Mouse (Mus musculus) forebrain, embryonic 14.5 days (tissue): ENCODE results near the gene Slc9a9. TPM values are rescaled to one million over a fixed set of nuclear protein-coding genes. Genes with fewer than 3 reads are reported as not detected.

Source experiments
- ATAC-seq: fragments of 200-750 bp; cut with Nextera tagmentation; 2 replicates; pipeline ENCODE4 v1.8.0; 2017; ENCODE audit warnings: mild to moderate bottlenecking, moderate library complexity
- DNase-seq: peaks from one replicate; pipeline ENCODE4 v3.0.0-alpha.2; 2015; ENCODE audit warnings: low spot score
- H3K27ac ChIP-seq: fragments of 300-500 bp; sonication (generic); 2 replicates; pipeline ENCODE4 v1.5.1; 2014; ENCODE audit warnings: low read depth, mild to moderate bottlenecking, control low read depth, low read length, moderate library complexity
- H3K27me3 ChIP-seq: fragments of 300-500 bp; sonication (generic); replicated peaks from 2 replicates; pipeline ENCODE4 v1.6.1; 2014; ENCODE audit warnings: low read length, control low read depth, mixed read lengths; ENCODE audit not compliant: control insufficient read depth, insufficient read depth
- H3K36me3 ChIP-seq: fragments of 300-500 bp; sonication (generic); 2 replicates; pipeline ENCODE4 v1.6.1; 2014; ENCODE audit warnings: low read length, control low read depth; ENCODE audit not compliant: control insufficient read depth, insufficient read depth
- H3K4me1 ChIP-seq: fragments of 300-500 bp; sonication (generic); 2 replicates; pipeline ENCODE4 v1.6.1; 2014; ENCODE audit warnings: antibody characterized with exemption, low read length, control low read depth; ENCODE audit not compliant: control insufficient read depth, insufficient read depth
- H3K4me2 ChIP-seq: fragments of 300-500 bp; sonication (generic); 2 replicates; pipeline ENCODE4 v1.6.1; 2014; ENCODE audit warnings: mild to moderate bottlenecking, control low read depth, low read length
- H3K4me3 ChIP-seq: fragments of 300-500 bp; sonication (generic); 2 replicates; pipeline ENCODE4 v1.5.1; 2014; ENCODE audit warnings: low read depth, low read length, control low read depth
- H3K9ac ChIP-seq: fragments of 300-500 bp; sonication (generic); 2 replicates; pipeline ENCODE4 v1.6.1; 2014; ENCODE audit warnings: mild to moderate bottlenecking, low read length, control low read depth, moderate library complexity
- H3K9me3 ChIP-seq: fragments of 300-500 bp; sonication (generic); replicated peaks from 2 replicates; pipeline ENCODE4 v1.6.1; 2016; ENCODE audit warnings: low read length, control low read depth, mixed read lengths; ENCODE audit not compliant: control insufficient read depth
- WGBS: fragments of 180-500 bp; shearing (Covaris S2); extraction: QIAGEN DNeasy Blood & Tissue Kit; methylation state at CpG from one replicate; pipeline ENCODE4 v1.1.7; 2014; 5-methylcytosine and 5-hydroxymethylcytosine counted together
- polyA plus RNA-seq: library from polyadenylated mRNA; unstranded; fragments of >200 nt; fragmentation: Nextera tagmentation; extraction: Ambion mirVana; gene quantifications from 2 replicates; pipeline ENCODE4 v1.2.1, GENCODE M21; 2014

The Slc9a9 gene
- polyA plus RNA-seq, 1 experiment from 2014 or later: 3.7 TPM

- no peak overlapping the region for H3K4me2 ChIP-seq
- no peak overlapping the region for H3K4me3 ChIP-seq
- no peak overlapping the region for H3K9ac ChIP-seq
- DNase-seq (peak; percentile 31), ATAC-seq (peak; percentile 40; the same call in 1 of the 2 replicates)
- H3K27me3 ChIP-seq: no peaks in the 10 kb centered on the region
- 38% methylated on average over 12 of the region's 12 CpGs for whole genome bisulfite sequencing
- H3K4me1 ChIP-seq: no peaks in the 10 kb centered on the region; the same call in 1 of the 2 replicates
- no peaks in the 10 kb centered on the region for H3K36me3 ChIP-seq
- H3K27ac ChIP-seq: no peak overlapping the region
- H3K9me3 ChIP-seq: no peaks in the 10 kb centered on the region
Measured at GRCm38 (mm10) chr9:95113157-95114135, 443.7 kb downstream of the Slc9a9 start.

DNA sequence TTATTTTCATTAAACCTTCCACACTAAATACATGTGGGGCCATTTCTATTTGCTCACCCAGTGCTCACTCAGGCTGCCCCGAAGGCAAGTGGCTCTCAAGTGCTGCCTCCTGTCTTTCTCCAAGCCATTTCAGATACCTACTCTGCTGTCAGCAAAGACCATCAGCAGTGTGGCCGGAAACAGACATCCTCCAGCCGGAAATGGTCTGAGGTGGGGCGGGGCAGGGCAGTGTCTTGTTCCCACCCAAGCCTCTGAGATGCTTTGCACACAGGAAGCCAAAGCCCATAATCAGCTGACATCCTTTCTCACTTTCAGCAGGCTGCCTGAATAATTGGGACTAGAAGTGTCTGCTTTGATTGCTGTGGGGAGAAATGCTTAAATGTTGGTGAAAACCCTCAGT lies 450.4 kb downstream of the Slc9a9 start:
- Histone ChIP-seq H3K9ac (no peak overlapping the region), H3K4me3 (no peak overlapping the region), H3K27ac (no peak overlapping the region), H3K4me1 (no peaks in the 10 kb centered on the region), H3K9me3 (no peaks in the 10 kb centered on the region), H3K4me2 (no peak overlapping the region), H3K27me3 (no peaks in the 10 kb centered on the region), H3K36me3 (no peaks in the 10 kb centered on the region)
- ATAC-seq (no peak), DNase-seq (no peak)
- WGBS: 56% methylated on average over 4 of the region's 4 CpGs

DNA sequence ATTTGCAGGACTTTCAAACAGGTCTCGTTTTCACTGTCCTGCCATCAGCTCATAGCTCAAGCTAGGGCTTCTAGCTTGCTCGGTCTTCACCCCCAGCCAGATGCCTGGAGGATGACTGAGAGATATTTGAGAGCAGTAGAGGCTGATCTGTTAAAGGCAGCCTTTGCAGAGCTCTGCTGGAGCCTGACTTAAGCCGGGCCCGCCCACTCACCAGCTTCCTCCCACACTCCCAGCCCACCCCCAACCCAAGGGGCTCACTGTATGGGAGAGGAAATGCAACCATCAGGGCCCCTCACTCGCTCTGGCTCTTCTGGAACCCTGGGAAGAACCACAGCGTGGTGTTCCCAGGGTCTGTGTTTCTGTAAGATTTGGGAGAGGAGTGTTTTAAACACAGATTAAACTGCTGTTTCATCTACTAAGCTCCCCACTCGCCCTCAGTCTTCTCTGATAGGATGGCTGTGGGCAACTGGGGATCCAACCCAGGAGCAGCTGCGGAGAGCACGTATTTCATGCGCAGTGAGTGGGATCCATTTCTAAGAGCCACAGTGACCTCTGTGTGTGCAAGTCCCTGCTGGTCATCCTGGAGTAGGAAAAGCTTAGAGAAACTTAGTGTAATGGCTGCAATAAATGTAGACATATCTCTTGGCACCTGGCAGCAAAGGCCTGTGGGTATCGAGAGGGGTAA lies 451.6 kb downstream of the Slc9a9 start:
- ATAC-seq: peak; percentile 55; the same call in 1 of the 2 replicates
- Histone ChIP-seq H3K36me3 (no peaks in the 10 kb centered on the region), H3K9me3 (no peaks in the 10 kb centered on the region), H3K27ac (no peak overlapping the region), H3K27me3 (no peaks in the 10 kb centered on the region), H3K4me3 (no peak overlapping the region), H3K4me1 (no peaks in the 10 kb centered on the region), H3K9ac (no peak overlapping the region), H3K4me2 (no peak overlapping the region)
- DNase-seq: no peak
- WGBS: 32% methylated on average over 11 of the region's 11 CpGs

- no peaks in the 10 kb centered on the region for H3K9me3 ChIP-seq
- no peaks in the 10 kb centered on the region for H3K36me3 ChIP-seq
- H3K9ac ChIP-seq: no peak overlapping the region
- 74% methylated on average over 1 of the region's 1 CpGs for WGBS
- ATAC-seq (no peak), DNase-seq (no peak)
- H3K4me3 ChIP-seq: no peak overlapping the region
- H3K4me2 ChIP-seq: no peak overlapping the region
- no peaks in the 10 kb centered on the region for H3K27me3 ChIP-seq
- no peak overlapping the region for H3K27ac ChIP-seq
- no peaks in the 10 kb centered on the region for H3K4me1 ChIP-seq
Measured at GRCm38 (mm10) chr9:95125683-95126082, 456.0 kb downstream of the Slc9a9 start.

- 90% methylated on average over 2 of the region's 2 CpGs for WGBS
- H3K4me2 ChIP-seq: no peak overlapping the region
- H3K36me3 ChIP-seq: no peaks in the 10 kb centered on the region
- no peaks in the 10 kb centered on the region for H3K27me3 ChIP-seq
- DNase-seq: no peak
- H3K4me3 ChIP-seq: no peak overlapping the region
- no peaks in the 10 kb centered on the region for H3K9me3 ChIP-seq
- ATAC-seq: no peak
- no peak overlapping the region for H3K9ac ChIP-seq
- no peaks in the 10 kb centered on the region for H3K4me1 ChIP-seq
- no peak overlapping the region for H3K27ac ChIP-seq
Measured at GRCm38 (mm10) chr9:95127774-95128173, 458.1 kb downstream of the Slc9a9 start.

GRCm38 (mm10) chr9:95149206-95149729 lies 479.6 kb downstream of the Slc9a9 start:
- no peak for DNase-seq
- H3K9ac ChIP-seq: no peak overlapping the region
- H3K4me1 ChIP-seq: no peaks in the 10 kb centered on the region; the same call in 1 of the 2 replicates
- WGBS: 92% methylated on average over 10 of the region's 10 CpGs
- H3K9me3 ChIP-seq: no peaks in the 10 kb centered on the region
- no peak for ATAC-seq
- no peaks in the 10 kb centered on the region for H3K36me3 ChIP-seq
- H3K27ac ChIP-seq: no peak overlapping the region
- H3K27me3 ChIP-seq: no peaks in the 10 kb centered on the region
- no peak overlapping the region for H3K4me2 ChIP-seq
- no peak overlapping the region for H3K4me3 ChIP-seq

DNA sequence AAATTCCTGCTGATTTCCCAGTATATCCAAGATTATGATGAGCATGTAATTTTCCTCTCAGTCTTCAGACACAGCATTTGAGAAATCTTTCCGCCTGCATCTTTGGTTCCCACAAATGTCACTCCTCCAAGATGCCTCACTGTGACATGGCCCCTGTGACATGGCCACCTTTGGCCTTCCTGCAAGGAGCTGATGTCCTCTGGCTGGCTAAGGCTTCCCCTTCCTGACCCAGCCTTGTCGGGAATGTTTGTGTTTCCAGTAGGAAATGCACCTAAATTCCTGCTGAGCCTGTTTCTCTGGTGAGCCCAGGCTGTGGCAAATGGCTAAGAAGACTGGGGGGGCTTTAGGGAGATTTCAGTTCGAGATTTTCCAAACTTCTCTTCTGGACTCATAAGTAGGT lies 480.4 kb downstream of the Slc9a9 start:
- Histone ChIP-seq H3K4me3 (no peak overlapping the region), H3K27me3 (no peaks in the 10 kb centered on the region), H3K9ac (no peak overlapping the region), H3K36me3 (no peaks in the 10 kb centered on the region), H3K4me2 (no peak overlapping the region), H3K9me3 (no peaks in the 10 kb centered on the region), H3K4me1 (no peaks in the 10 kb centered on the region; the same call in 1 of the 2 replicates), H3K27ac (no peak overlapping the region)
- DNase-seq: no peak
- WGBS: 71% methylated on average over 3 of the region's 3 CpGs
- no peak for ATAC-seq

DNA sequence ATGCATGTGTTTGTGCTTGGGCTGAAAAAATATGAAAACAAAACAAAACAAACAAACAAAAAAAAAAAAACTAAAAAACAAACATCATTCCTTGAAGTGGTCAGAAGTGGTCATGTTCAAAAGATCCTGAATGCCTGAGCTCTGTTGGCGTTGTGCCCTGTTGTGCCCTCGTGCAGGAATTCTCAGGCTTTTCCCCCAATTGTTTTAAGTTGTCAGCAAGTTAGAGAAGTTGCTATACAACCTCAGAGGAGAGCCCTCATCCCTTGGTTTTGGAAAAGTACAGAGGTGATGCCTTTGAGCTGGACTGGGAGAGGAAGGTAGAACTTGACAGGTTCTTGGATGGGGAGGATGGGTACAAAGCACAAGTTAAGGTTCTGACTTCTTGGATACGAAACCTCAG lies 480.9 kb downstream of the Slc9a9 start:
- H3K27ac ChIP-seq: no peak overlapping the region
- ATAC-seq (no peak), DNase-seq (no peak)
- WGBS: 64% methylated on average over 3 of the region's 3 CpGs
- H3K36me3 ChIP-seq: no peaks in the 10 kb centered on the region
- no peak overlapping the region for H3K9ac ChIP-seq
- no peak overlapping the region for H3K4me3 ChIP-seq
- no peak overlapping the region for H3K4me2 ChIP-seq
- no peaks in the 10 kb centered on the region for H3K27me3 ChIP-seq
- H3K4me1 ChIP-seq: no peaks in the 10 kb centered on the region; the same call in 1 of the 2 replicates
- no peaks in the 10 kb centered on the region for H3K9me3 ChIP-seq
